In genomic region chr2:30588985-30589511, GRCm38 (mm10) we compare ENCODE assay signal across 9 mouse cellular contexts. TPM values are rescaled to one million over a fixed set of nuclear protein-coding genes. Genes with fewer than 3 reads are reported as not detected.
DNase-seq lines count a peak whose midpoint lies in the region; ATAC-seq lines count a peak whose summit lies in the region.
"Had no signal": no experiment of that assay in that cellular context is flagged by ENCODE, and none has a peak within 500 bp of the region (broad histone marks: within the 10 kb centered on the region; RNA-seq: fewer than 3 reads in every experiment).

No protein-coding gene starts in this region.

- peak; percentile 81 to 86 for DNase-seq in heart, adult 18-20 months
- DNase-seq in gastrocnemius, adult 18-20 months (ENCODE audit: low spot score), result peak; percentile 73
- peak; percentile 71 to 72 for DNase-seq in heart, postnatal 14 days
- peak; percentile 82 for DNase-seq in lung, postnatal 10 days
- no peak for DNase-seq in urinary bladder, postnatal 10 days (ENCODE audit: low spot score)

- no peaks in the 10 kb centered on the region for H3K9me3 ChIP-seq in heart, embryonic 12.5 days (replicated peaks)
- H3K9me3 ChIP-seq in hindbrain, embryonic 13.5 days, result no peaks in the 10 kb centered on the region

- H3K4me1 ChIP-seq in heart, embryonic 12.5 days (replicated peaks), result peaks cover 33% of the 10 kb centered on the region
- peaks cover 28% of the 10 kb centered on the region for H3K4me1 ChIP-seq in hindbrain, embryonic 13.5 days (replicated peaks)

- no peak for ATAC-seq in heart, embryonic 12.5 days (ENCODE audit: insufficient number of reproducible peaks, low FRiP score)
- ATAC-seq in hindbrain, embryonic 13.5 days (ENCODE audit: low FRiP score), result no peak
- no peak for ATAC-seq in frontal cortex, adult (ENCODE audit: low TSS enrichment)
- ATAC-seq: CD4-positive, CD25-positive, alpha-beta regulatory T cell, adult 4 months had no signal

- H3K27me3 ChIP-seq in heart, embryonic 12.5 days (replicated peaks), result no peaks in the 10 kb centered on the region
- H3K27me3 ChIP-seq in hindbrain, embryonic 13.5 days, result no peaks in the 10 kb centered on the region

- H3K4me2 ChIP-seq in heart, embryonic 12.5 days, result no peak overlapping the region
- H3K4me2 ChIP-seq in hindbrain, embryonic 13.5 days, result no peak overlapping the region

- intact Hi-C loops in heart, postnatal 14 days (cut with DNase I), result loop anchor here (5.0 kb wide), 1 partner anchor 87 kb away; no protein-coding TSS in a partner anchor

- no peaks in the 10 kb centered on the region for H3K36me3 ChIP-seq in heart, embryonic 12.5 days
- no peaks in the 10 kb centered on the region for H3K36me3 ChIP-seq in hindbrain, embryonic 13.5 days

- no peak overlapping the region for H3K27ac ChIP-seq in heart, embryonic 12.5 days (ENCODE audit: poor library complexity, severe bottlenecking)
- H3K27ac ChIP-seq in hindbrain, embryonic 13.5 days, result no peak overlapping the region

- no peak overlapping the region for H3K4me3 ChIP-seq in heart, embryonic 12.5 days
- no peak overlapping the region for H3K4me3 ChIP-seq in hindbrain, embryonic 13.5 days

- 66% methylated on average over 4 of the region's 4 CpGs for WGBS in heart, embryonic 12.5 days
- 89% methylated on average over 4 of the region's 4 CpGs for WGBS in hindbrain, embryonic 13.5 days

- H3K9ac ChIP-seq in heart, embryonic 12.5 days, result no peak overlapping the region
- no peak overlapping the region for H3K9ac ChIP-seq in hindbrain, embryonic 13.5 days

RNA-seq across cellular contexts. Expression of gene Cstad, which starts 5.8 kb away (rescaled TPM):
- 1 to 10 TPM in 1 of 2 experiments, under 1 TPM in 1; 0.57 to 1.2 TPM for total RNA-seq in heart, adult 18-20 months (2021)
- polyA plus RNA-seq in heart, embryonic 12.5 days (2016; fragmentation: Nextera tagmentation; extraction: Ambion mirVana), result 1.4 and 2.0 TPM in 2 replicates
- total RNA-seq in gastrocnemius, adult 18-20 months (2021), result 1 to 10 TPM; 1.1 TPM
- total RNA-seq in heart, postnatal 14 days (2021), result 1 to 10 TPM; 1.8 to 3.9 TPM
- polyA plus RNA-seq in hindbrain, embryonic 13.5 days (2015; fragmentation: Nextera tagmentation; extraction: Ambion mirVana), result 0.77 and 0.83 TPM in 2 replicates
